Mouse (Mus musculus) testis, adult 2 months (tissue): Measurements from ENCODE around the gene Mroh2a.

Experiments used
- CTCF ChIP-seq: fragments of 200-500 bp; IDR thresholded peaks from 2 replicates; pipeline ENCODE4 v1.5.1; 2012; ENCODE audit warnings: low read depth, mild to moderate bottlenecking, inconsistent platforms, low read length, moderate library complexity; ENCODE audit not compliant: control insufficient read depth, insufficient read depth, insufficient replicate concordance
- POLR2A ChIP-seq: fragments of 200-500 bp; IDR thresholded peaks from 2 replicates; pipeline ENCODE4 v1.6.1; 2012; ENCODE audit warnings: low read depth, mild to moderate bottlenecking, inconsistent platforms, low read length, moderate library complexity; ENCODE audit not compliant: control insufficient read depth

DNA sequence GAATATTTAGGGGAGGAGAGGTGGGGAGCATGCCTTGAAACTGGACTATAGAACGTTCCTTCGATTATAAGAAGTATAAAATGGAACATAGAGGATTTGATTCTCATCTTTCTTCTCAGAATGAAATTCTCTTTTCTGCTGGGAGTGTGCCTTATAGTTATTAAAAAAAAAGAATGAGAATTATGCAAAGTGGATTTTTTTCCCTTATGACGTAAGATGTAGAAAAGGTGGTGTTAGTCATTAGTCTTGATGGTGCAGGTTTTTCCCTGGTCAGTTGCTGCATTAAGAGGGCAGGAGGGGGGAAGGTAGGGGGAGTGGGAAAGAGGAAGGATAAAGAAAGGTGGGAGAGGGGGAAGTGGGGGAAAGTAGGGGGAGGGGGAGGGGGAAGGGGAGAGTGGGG is 55.5 kb downstream of the Mroh2a start:
- no peak for TF ChIP-seq POLR2A
- no peak for TF ChIP-seq CTCF
